Mouse (Mus musculus): Measurements from ENCODE around the gene Dna2.

DNA sequence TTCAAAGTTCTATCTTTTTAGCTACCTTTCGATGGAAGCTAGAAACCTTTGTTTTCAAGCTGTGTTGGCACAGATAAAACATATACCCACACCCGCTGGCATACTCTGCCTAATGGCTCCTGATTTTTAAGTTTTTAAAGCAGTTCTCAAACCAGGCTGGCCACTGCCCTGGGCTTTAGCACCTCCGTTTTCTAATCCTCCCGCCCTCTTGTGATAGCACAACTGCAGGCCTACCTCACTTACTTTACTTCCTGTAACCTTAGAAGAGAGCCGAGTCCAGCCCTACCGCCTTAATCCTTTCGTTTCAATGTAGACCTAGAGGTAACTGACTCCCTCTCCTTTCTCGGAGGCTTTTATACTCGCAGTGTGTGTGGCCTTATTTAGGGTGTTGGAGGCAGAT, 56.4 kb downstream of the Dna2 start:
- TF ChIP-seq POLR2A (IDR thresholded peaks at IDR 0.05; ENCODE audit: borderline replicate concordance, extremely low read depth, insufficient read depth, insufficient read length, poor library complexity, severe bottlenecking) = no peak
- TF ChIP-seq CTCF (IDR thresholded peaks at IDR 0.05; ENCODE audit: borderline replicate concordance, extremely low read depth, insufficient read depth, insufficient read length) = no peak
